Mouse (Mus musculus) macrophage (primary cell): ENCODE results near the gene Mipep. TPM values are rescaled to one million over a fixed set of nuclear protein-coding genes. Genes with fewer than 3 reads are reported as not detected.

Experiments used
- H3K27ac ChIP-seq: fragments of 350-480 bp; formaldehyde crosslinking; 2 replicates; pipeline ENCODE4 v1.9.0; 2021
- H3K36me3 ChIP-seq: fragments of 350-480 bp; formaldehyde crosslinking; 2 replicates; pipeline ENCODE4 v1.9.0; 2021; ENCODE audit errors: inconsistent target
- H3K4me3 ChIP-seq: fragments of 350-480 bp; formaldehyde crosslinking; 2 replicates; pipeline ENCODE4 v1.9.0; 2021; ENCODE audit errors: inconsistent target
- H3K79me2 ChIP-seq: fragments of 350-480 bp; formaldehyde crosslinking; 2 replicates; pipeline ENCODE4 v1.9.0; 2021; ENCODE audit errors: inconsistent target
- WGBS: methylation state at CpG from one replicate; pipeline ENCODE4 v1.1.7; 2026; ENCODE audit warnings: inconsistent platforms; ENCODE audit not compliant: missing documents; 5-methylcytosine and 5-hydroxymethylcytosine counted together
- polyA plus RNA-seq: library from polyadenylated mRNA; stranded (reverse); fragments of 250-400 nt; gene quantifications from 3 replicates; pipeline ENCODE4 v1.2.4, GENCODE M21; 2018; ENCODE audit warnings: inconsistent platforms

Mipep gene
- polyA plus RNA-seq, 1 experiment from 2014 or later = 5.8 TPM

- no peak overlapping the region for H3K4me3 ChIP-seq
- no peaks in the 10 kb centered on the region for H3K36me3 ChIP-seq
- H3K79me2 ChIP-seq = no peaks in the 10 kb centered on the region
- 94% methylated on average over 19 of the region's 19 CpGs for WGBS
- H3K27ac ChIP-seq = no peak overlapping the region
Measured at GRCm38 (mm10) chr14:60895172-60896000, 111.0 kb downstream of the Mipep start.

- WGBS = 98% methylated on average over 5 of the region's 5 CpGs
- no peak overlapping the region for H3K27ac ChIP-seq
- H3K4me3 ChIP-seq = no peak overlapping the region
- H3K79me2 ChIP-seq = no peaks in the 10 kb centered on the region
- H3K36me3 ChIP-seq = no peaks in the 10 kb centered on the region
Measured at GRCm38 (mm10) chr14:60898086-60898667, 113.8 kb downstream of the Mipep start.

- H3K27ac ChIP-seq = no peak overlapping the region
- no peak overlapping the region for H3K4me3 ChIP-seq
- no peaks in the 10 kb centered on the region for H3K36me3 ChIP-seq
- H3K79me2 ChIP-seq = no peaks in the 10 kb centered on the region
- WGBS = 87% methylated on average over 4 of the region's 4 CpGs
Measured at GRCm38 (mm10) chr14:60904501-60904900, 120.1 kb downstream of the Mipep start.

GRCm38 (mm10) chr14:60906421-60907374 is 122.3 kb downstream of the Mipep start:
- Histone ChIP-seq H3K79me2 (no peaks in the 10 kb centered on the region), H3K27ac (no peak overlapping the region), H3K36me3 (no peaks in the 10 kb centered on the region), H3K4me3 (no peak overlapping the region)
- 96% methylated on average over 10 of the region's 10 CpGs for WGBS

- H3K36me3 ChIP-seq = no peaks in the 10 kb centered on the region
- H3K79me2 ChIP-seq = no peaks in the 10 kb centered on the region
- WGBS = 89% methylated on average over 4 of the region's 4 CpGs
- H3K4me3 ChIP-seq = no peak overlapping the region
- H3K27ac ChIP-seq = no peak overlapping the region
Measured at GRCm38 (mm10) chr14:60909351-60909750, 125.0 kb downstream of the Mipep start.

GRCm38 (mm10) chr14:60910506-60911444 is 126.4 kb downstream of the Mipep start:
- 87% methylated on average over 12 of the region's 12 CpGs for WGBS
- Histone ChIP-seq H3K4me3 (no peak overlapping the region), H3K36me3 (no peaks in the 10 kb centered on the region), H3K27ac (0 out of 2 replicates have a peak overlapping the region, but pooled peaks have one; percentile 2), H3K79me2 (no peaks in the 10 kb centered on the region)

GRCm38 (mm10) chr14:60912981-60913468 is 128.7 kb downstream of the Mipep start:
- no peak overlapping the region for H3K4me3 ChIP-seq
- WGBS = 77% methylated on average over 8 of the region's 8 CpGs
- H3K36me3 ChIP-seq = no peaks in the 10 kb centered on the region
- no peak overlapping the region for H3K27ac ChIP-seq
- H3K79me2 ChIP-seq = no peaks in the 10 kb centered on the region

GRCm38 (mm10) chr14:60916661-60917060 is 132.3 kb downstream of the Mipep start:
- WGBS = 72% methylated on average over 4 of the region's 4 CpGs
- no peak overlapping the region for H3K4me3 ChIP-seq
- no peaks in the 10 kb centered on the region for H3K36me3 ChIP-seq
- no peak overlapping the region for H3K27ac ChIP-seq
- no peaks in the 10 kb centered on the region for H3K79me2 ChIP-seq

GRCm38 (mm10) chr14:60926011-60926410 is 141.6 kb downstream of the Mipep start:
- Histone ChIP-seq H3K36me3 (no peaks in the 10 kb centered on the region), H3K27ac (no peak overlapping the region), H3K4me3 (no peak overlapping the region), H3K79me2 (no peaks in the 10 kb centered on the region)
- 89% methylated on average over 1 of the region's 1 CpGs for WGBS

- Histone ChIP-seq H3K4me3 (no peak overlapping the region), H3K79me2 (no peaks in the 10 kb centered on the region), H3K27ac (no peak overlapping the region), H3K36me3 (no peaks in the 10 kb centered on the region)
- WGBS = 87% methylated on average over 5 of the region's 5 CpGs
Measured at GRCm38 (mm10) chr14:60935705-60936104, 151.3 kb downstream of the Mipep start.

- H3K27ac ChIP-seq = no peak overlapping the region
- H3K79me2 ChIP-seq = no peaks in the 10 kb centered on the region
- no peak overlapping the region for H3K4me3 ChIP-seq
- H3K36me3 ChIP-seq = no peaks in the 10 kb centered on the region
- 100% methylated on average over 3 of the region's 4 CpGs for WGBS
Measured at GRCm38 (mm10) chr14:60937481-60938039, 153.2 kb downstream of the Mipep start.
